Mouse (Mus musculus): ENCODE measurements around the gene Ccnd2.
A peak's percentile ranks its signal among the peaks of the same experiment; 100 is the strongest.

Gene Ccnd2

DNA sequence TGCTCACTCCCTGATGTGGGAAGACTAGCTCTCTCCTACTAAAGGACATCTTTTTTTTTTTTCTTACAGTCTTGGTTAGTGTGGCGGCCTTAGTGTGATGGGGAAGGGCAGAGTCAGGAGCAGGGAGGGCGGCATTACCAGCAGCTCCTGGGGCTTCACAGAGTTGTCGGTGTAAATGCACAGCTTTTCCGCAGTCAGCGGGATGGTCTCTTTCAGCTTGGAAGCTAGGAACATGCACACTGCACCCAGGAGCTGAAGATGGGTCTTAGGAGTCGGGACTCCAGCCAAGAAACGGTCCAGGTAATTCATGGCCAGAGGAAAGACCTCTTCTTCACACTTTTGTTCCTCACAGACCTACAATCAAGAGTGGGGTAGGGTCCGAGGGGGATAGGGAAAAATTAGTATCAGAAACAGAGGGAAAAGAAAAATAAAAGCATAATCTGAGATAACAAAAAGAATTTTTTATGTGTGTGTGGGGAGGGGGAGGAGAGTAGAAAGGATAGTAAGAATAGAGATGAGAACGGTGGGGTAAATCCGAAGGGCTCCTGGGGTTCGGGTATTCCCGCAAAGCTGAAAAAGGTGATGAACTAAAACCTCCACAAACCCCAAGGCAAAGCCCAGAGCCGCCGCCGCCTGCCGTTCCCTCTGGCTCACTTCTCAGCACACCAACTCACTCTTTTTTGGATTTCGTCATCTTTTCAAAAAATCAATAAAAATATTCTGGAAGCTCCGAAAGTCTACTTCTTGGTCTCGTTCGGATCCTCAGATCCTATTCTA lies 3.3 kb downstream of the Ccnd2 start:
- no peak for ATAC-seq (ENCODE audit: low TSS enrichment)

DNA sequence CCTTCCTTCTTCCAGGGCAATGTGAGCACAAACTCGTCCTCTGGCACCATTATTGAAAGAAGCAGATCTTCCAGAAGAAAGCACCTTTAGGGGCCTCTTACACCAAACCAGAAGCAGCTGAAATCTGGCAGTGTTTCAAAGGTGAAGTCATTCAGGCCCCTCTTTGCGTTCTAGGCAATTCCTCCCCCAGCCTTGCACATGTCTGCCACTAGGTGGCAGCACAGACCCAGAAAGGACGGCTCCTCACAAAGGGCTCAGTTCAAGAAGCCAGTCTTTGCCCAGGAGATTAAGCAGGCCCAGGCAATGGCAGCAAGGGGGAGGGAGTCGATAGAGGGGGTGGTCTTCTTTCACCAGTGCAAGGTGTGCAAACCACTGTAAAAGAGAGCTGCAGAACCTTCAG lies 4.3 kb downstream of the Ccnd2 start:
- ATAC-seq (ENCODE audit: low TSS enrichment), result peak; percentile 48; the same call in 1 of the 2 replicates

DNA sequence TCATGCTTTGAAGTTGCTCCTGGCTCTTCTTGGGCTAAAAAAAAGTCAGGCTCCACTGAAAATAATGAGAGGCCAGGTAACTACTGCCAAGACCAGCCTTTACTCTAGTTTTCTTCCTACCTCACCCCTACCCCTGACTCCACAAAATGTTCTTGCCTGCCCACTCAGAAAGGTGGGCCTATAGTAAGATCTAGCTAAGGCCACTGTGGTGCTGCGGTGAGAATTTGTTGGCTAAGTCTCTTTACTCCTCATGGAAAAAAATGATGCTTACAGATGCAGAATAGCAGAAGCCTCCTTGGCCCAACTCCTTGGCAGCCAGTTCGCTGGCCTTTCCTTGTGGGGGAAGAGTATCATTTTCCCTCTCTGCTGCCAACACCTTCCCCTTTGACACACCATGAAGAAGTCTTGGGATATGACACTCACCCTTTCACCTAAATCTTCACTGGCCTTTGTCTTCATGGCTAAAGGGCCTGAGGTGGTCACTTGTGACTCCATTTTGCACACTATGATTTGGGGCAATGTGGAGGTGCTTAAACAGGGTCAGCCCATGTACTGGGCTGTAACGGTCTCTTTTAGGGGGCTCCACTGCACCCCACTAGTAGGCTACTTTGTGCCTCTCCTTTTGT lies 5.6 kb downstream of the Ccnd2 start:
- no peak for ATAC-seq (ENCODE audit: low TSS enrichment)

DNA sequence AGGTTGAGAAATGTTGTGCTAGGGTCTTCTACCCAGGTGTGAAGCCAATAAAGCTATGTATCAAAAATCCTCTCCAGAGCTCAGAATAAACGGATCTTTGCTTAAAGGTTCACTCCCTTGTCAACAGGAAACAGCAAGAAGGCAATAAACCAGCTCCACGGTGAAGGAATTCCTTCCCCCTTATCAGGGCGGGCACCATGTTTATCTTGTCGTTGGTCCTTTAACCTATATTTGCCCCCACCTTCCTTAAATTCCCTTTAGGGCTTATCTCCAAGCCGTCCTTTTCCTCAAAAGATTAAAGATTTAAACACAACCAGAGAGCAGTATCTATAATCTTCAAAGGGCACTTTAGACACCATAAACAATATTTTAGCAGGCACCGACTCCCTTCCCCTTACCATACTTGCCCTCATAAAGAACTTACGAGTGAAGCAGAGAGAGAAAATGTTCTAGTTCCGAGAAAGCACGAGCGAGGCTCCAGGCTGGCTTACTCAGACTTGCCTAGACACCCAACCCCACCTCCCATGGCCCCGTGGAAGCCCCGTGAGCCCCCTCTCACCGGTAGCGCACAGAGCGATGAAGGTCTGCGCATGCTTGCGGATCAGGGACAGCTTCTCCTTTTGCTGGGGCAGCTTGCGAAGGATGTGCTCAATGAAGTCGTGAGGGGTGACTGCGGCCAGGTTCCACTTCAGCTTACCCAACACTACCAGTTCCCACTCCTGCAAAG lies 6.4 kb downstream of the Ccnd2 start:
- ATAC-seq (ENCODE audit: low TSS enrichment), result no peak

DNA sequence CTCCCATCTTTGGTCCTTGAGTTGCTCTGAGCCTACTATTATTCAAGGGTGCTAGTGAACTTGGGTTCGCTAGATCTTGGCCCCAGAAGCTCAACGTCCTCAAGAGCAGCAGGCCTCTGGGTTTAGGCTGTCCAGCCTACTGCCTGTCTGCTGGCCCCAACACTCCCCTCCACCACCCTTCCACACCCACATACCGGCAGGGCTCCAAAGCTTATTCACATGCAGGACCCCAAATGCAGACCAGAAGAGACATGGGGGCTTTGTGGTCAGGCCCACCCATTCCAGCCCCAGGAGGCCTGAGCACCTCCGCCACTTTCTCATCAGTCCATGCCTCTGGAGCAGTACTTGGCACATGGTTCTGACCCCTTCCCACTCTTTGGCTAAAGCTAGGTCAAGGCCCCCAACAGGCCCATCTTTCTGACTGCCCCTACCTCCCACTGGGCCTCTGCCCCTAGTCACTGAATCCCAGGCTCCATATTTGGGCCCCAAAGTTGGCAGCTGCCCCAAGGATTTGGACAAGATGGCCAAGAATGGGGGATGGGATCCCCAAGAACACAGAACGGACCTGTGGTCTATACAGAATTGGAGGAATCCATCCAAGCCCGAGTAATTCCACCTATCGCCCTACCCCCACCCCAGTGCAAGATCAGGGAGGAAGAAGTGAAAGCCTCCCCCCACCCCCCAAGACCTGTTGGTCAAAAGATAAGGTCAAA lies 8.3 kb downstream of the Ccnd2 start:
- ATAC-seq (ENCODE audit: low TSS enrichment), result no peak

DNA sequence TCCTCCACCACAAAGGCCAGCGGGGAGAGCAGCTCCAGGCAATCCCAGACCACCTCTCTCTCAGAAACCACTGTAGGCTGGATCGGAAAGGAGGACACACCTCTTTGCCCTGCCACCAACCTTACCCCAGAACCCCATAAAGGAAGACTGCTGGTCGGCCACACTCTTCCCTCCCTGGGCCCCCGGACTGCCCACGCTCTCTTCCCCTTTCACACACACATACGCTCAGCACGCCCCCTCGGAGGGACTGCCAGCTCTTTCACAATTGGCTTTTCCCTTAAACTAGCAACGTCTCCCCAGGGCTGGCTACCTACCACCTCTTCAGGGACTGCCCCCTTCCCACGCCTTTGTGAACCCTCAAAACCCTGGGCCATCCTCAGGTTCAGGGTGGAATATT lies 8.9 kb downstream of the Ccnd2 start:
- ATAC-seq (ENCODE audit: low TSS enrichment), result no peak

DNA sequence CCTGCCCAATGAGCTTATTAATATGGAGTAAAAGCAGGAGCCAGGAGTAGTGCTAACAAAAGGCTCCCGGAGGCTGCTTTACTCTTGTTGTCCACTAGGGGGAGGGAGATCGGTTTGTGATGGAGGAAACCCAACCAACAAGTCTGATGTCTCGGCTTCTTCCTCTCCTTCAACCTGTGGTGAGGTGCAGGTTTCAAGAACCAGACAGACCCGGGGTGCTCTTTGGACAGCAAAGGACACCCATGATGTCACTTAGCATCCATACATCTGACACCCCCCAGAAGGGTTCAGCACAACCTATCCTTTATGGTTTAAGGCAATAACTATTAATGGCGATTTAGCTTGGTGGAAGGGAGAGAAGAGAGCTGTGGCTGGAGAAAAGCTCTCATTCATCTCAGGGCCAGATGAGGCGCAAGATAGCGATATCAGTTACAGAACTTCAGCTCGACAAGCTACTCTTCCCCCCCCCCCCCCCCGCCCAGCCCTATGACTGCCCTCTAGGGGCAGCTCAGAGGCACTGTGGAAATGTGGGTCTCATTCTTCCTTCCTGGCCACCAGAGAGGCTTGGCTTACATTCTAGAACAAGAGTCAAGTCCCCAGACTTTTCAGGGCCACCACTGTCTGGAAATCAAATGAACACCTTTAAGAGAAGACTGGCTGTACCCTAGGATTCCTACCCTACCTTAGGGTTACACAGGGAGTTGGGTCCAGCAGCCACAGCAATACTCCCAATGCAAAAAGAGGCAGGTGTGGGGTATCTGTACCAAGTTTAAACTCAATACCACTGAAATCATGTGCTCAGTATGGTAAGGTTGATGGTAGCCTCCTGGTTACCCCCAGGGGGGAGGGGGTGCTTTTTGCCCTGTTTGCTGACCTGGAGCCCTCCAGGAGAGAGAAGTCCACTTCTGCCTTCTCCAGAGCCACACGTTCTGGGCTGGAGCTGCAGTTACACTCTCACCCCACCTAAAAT lies 9.6 kb downstream of the Ccnd2 start:
- ATAC-seq (ENCODE audit: low TSS enrichment), result peak; percentile 70

DNA sequence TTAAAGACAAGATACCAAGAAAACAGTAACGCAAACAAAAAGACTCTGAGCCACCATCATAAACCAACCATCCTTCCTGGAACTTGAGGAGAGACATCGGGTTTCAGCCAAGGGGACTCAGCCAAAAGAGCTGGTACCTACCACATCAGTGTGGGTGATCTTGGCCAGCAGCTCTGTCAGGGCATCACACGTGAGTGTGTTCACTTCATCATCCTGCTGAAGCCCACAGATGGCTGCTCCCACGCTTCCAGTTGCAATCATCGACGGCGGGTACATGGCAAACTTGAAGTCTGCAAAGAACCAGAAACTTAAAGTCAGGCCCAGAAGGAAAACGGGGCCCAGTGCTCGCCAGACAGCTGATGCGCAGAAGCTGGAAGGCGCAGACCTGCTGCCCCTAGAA lies 13.0 kb downstream of the Ccnd2 start:
- ATAC-seq (ENCODE audit: low TSS enrichment), result peak; percentile 63

DNA sequence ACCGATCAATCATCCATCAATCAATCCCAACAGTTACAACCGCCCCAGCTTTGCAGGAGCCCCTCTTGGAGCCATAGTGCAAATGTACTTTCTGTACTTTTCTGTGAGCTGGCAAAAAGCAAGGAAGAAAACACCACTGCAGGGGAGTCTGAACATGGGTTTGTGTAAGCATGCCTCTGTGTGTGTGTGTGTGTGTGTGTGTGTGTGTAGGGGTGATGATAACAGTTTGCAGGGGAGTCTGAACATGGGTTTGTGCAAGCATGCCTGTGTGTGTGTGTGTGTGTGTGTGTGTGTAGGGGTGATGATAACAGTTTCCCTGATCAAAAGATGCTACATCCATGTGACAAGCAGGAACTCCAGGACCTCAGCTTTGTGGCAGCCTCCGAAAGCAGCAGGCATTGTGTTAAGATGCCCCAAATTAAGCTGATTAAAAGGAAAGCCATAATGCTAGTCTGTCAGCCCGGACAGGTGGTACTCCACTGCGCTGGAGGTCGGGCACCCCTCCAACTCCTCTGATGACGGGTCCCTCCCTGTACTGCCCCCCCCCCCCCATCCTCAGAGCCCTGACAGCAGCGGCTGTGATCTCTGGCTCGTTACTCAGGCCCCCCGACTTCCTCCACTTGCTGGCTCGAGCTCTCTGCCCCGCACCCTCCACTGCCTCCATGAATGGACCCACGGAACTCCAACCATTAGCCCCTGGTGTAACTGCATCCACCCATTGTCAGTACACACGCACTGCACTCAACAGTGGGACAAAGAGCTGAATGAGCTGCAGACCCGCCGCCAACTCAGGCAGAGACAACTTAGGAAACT lies 18.4 kb downstream of the Ccnd2 start:
- ATAC-seq (ENCODE audit: low TSS enrichment), result no peak

DNA sequence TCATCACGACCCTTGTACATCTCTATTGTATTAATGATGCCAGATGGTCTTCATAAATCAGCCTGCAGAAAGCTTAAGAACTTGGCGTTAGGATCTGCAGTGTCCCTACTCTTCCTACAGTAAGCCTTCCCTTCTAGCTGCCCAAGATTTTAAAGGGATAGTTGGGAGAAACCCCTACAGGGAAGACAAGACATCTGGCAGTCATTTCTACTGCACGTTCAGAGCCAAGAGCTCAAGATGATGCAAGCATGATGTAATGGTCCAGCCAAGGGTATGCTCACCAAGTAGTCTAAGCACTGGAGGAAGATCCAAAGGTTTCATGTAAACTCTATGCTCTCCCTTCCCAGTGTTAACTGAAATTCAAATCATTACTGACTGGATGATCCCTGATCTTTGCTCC lies 19.3 kb downstream of the Ccnd2 start:
- ATAC-seq (ENCODE audit: low TSS enrichment), result no peak

DNA sequence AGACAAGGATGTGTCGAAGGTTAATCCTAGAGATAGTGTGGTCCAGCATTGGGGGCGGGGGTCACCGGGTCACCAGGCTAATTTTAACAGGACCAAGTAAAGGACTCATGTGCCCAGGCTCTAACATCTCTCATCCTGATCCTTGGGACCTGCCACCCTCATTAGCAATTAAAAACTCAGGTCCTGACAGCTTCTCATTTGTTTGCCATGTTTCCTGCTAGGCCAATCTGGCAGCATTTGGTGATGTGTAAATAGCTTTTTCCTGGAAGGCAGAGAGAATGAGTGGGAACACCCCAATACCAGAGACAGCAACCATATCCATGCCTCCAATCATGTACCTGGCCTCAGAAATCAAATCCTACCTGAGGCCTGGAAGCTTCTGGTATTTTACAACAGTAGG lies 20.0 kb downstream of the Ccnd2 start:
- no peak for ATAC-seq (ENCODE audit: low TSS enrichment)

DNA sequence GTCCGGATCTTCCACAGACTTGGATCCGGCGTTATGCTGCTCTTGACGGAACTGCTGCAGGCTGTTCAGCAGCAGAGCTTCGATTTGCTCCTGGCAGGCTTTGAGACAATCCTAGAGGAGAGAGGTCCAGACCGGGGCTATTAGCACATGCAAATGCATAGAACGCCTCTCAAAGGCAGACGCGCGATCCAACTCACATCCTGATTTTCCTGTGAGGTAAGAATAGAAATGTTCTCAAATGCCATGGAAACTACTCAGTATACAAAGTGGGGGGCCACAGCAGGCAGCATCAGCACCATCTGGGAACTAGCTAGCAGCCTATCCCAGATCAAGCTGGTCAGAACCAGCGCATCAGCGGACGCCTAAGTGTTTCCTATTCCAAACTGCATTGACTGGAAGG lies 21.6 kb downstream of the Ccnd2 start:
- ATAC-seq (ENCODE audit: low TSS enrichment), result peak; percentile 52; the same call in 1 of the 2 replicates

DNA sequence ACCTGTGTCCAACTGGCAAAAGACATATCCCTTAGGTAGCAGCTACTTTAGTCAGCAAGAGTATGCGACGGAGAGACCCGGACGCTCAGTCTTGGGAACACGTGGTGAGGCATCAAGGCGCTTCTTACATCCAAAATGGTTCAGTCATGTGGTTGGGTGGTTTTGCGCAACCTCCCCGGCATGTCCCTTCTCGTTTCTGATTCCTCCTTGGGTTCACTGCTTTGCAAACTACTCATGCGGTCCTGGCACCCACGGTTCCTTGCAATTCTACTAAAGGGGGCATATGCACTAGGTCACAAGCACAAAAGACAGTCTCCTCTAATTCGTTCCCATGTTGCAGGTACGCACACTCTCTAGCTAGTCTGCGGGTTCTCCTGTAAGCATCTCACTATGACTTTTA lies 22.3 kb downstream of the Ccnd2 start:
- no peak for ATAC-seq (ENCODE audit: low TSS enrichment)

DNA sequence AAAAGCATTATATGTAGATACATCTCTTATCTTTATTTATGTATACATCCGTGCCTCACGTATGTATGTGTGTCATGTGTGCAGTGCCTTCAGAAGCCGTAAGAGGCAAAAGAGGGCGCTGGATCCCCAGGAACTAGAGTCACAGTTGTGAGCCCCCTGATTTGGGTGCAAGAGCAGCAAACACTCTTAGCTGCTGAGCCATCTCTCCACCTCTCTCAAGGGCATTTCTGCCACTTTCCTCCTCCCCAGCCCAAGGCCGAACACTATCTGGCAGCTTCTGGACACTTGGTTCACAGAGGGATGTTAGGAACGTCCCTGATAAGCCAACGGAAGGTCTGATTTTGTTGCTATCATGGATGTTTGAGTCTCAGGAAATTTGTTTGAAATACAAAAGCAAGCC lies 28.5 kb downstream of the Ccnd2 start:
- ATAC-seq (ENCODE audit: low TSS enrichment), result no peak

DNA sequence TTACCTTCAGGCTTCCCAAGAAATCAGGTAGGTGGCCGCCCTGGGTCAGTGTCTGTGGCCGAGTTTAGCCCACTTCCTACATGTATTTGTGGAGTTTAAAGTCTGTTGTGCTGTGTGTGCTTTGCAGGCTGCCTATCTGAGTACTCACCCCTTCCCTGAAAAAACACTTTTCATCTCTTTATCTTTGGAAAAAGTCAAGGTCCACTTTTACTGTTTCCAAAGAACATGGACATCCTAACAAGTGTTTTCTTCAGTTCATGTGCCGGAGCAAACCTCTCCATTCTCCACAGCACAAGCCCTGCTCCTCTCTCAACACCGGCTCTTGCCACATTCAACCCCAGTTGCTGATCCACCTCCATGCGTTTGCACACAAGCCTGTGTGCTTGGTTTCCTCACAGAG lies 29.0 kb downstream of the Ccnd2 start:
- ATAC-seq (ENCODE audit: low TSS enrichment), result no peak

DNA sequence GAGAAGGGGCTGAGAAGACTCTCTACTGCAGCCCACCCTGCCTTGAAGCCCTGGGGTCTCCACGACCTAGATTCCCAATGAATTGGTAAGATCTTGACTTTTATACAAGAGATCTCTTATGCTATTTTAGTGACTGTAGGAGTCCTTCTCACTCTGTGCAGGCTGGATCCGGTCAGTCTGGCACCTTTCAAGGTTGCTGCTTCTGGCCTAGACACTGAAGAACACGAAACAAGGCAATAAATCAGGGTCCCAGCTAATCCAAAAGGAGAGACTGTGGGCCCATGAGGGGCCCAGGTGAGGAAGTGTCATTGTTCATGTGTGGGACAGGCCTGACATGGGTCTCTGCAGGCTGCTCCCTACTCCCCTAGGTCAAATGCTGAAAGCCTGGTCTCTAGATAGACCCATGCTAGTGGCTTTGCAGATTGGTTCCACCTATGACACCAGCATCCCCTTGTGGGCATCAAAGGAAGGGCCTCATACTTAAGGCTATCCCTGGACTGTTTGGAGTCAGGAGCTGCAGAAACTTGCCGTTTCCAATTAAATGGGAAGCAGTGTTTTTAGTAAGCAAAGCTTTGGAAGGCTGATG lies 29.7 kb downstream of the Ccnd2 start:
- ATAC-seq (ENCODE audit: low TSS enrichment), result peak; percentile 55; the same call in 1 of the 2 replicates

DNA sequence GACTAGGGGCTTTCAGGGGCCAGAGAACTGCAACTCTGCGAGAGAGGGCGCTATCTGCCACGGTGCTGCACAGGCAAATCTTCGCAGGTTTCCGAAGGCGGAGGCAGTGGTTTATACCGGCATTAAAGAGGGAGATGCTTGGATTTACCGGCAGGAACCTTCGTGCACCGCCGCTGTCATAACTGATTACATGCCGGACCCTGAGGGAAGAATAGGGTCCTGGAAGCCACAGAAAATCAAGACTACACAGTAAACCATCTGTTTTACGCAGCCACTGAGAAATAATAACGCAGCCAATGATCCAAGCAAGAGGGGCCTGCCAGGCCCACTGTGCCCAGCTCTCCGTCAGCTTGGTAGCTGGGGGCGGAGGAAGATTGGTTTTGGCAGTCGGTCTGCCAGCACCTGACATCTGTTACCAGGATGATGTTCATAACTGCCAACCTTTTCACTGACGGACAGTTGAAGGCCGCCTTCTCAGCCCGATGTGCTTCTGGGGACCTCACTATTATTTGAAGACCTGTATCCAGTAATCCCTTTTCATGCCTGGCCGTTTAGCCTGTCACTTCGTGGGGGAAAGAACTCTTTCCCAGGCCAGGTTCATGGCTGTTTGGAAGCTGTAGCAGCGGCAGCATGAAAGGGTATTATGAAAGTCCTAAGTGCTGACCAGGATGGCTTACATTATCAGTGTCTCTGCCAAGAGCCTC lies 37.1 kb downstream of the Ccnd2 start:
- no peak for ATAC-seq (ENCODE audit: low TSS enrichment)

DNA sequence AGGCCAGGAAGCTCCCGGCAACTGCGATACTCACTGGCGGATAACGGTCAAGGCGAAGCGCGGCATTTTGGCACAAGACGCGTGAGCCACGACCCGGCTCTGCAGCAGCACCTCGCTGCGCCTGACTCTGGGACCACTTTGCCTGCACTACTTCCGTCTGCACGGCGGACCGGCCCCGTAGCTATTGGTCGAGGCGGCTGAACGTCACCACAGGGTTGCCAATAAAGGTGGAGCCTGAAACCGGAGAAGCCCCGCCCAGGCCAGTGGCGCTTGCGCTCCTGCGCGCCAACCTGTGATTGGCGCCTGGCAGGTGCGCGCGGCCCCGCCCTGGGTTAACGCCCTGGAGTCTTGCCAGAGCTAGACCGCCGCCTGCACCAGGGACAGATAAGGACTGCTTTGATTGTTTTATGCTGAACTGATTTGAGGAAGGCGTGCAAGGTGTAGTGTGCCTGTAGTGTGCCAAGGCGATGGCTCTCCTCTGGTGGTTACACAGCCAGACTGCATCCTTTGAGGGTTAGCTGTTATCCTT lies 42.5 kb downstream of the Ccnd2 start, which contains the start of gene Tigar:
Tigar (minus strand) TSS at position 156 of the 529 bp plus-strand sequence.
- peak; percentile 98 for ATAC-seq (ENCODE audit: low TSS enrichment)
